Mouse (Mus musculus) myocyte (in vitro differentiated cells): ENCODE data around the gene Adat1. TPM values are rescaled to one million over a fixed set of nuclear protein-coding genes. Genes with fewer than 3 reads are reported as not detected.

Experiments
- H3K27me3 ChIP-seq: one replicate; pipeline ENCODE4 v1.6.1; 2011; ENCODE audit not compliant: control insufficient read depth, insufficient read depth, insufficient read length
- H3K36me3 ChIP-seq: one replicate; pipeline ENCODE4 v1.6.1; 2011; ENCODE audit not compliant: control insufficient read depth, insufficient read depth
- H3K4me2 ChIP-seq: one replicate; pipeline ENCODE4 v1.6.1; 2011; ENCODE audit warnings: low read depth, control low read depth
- H3K4me3 ChIP-seq: one replicate; pipeline ENCODE4 v1.5.1; 2011; ENCODE audit warnings: mild to moderate bottlenecking, control low read depth, moderate library complexity
- H3K79me2 ChIP-seq: one replicate; pipeline ENCODE4 v1.6.1; 2011; ENCODE audit not compliant: control insufficient read depth, insufficient read depth
- H3ac ChIP-seq: one replicate; pipeline ENCODE4 v1.6.1; 2011; ENCODE audit not compliant: control insufficient read depth, insufficient read length
- CEBPB ChIP-seq: IDR thresholded peaks from 2 replicates; pipeline ENCODE4 v1.6.1; 2011; ENCODE audit warnings: mild to moderate bottlenecking, moderate library complexity; ENCODE audit not compliant: poor library complexity, insufficient read depth, severe bottlenecking
- E2F4 ChIP-seq: IDR thresholded peaks from one replicate; pipeline ENCODE4 v1.6.1; 2011; ENCODE audit warnings: mild to moderate bottlenecking, control low read depth, moderate library complexity; ENCODE audit not compliant: insufficient read depth
- MAX ChIP-seq: IDR thresholded peaks from one replicate; pipeline ENCODE4 v1.6.1; 2011; ENCODE audit warnings: low read depth, mild to moderate bottlenecking, control low read depth
- MYOD1 ChIP-seq, 3 experiments: IDR thresholded peaks; one replicate each; pipeline ENCODE4 v1.6.1; 2011; ENCODE audit warnings: control low read depth in 2 of 3, low read depth in 2 of 3, mild to moderate bottlenecking in 2 of 3, moderate library complexity in 1 of 3; ENCODE audit not compliant: insufficient read length in 2 of 3, control insufficient read depth in 1 of 3
- MYOG ChIP-seq, 3 experiments: IDR thresholded peaks; one replicate each; pipeline ENCODE4 v1.6.1; 2011; ENCODE audit warnings: control low read depth in 2 of 3, low read depth in 2 of 3, mild to moderate bottlenecking in 2 of 3; ENCODE audit not compliant: insufficient read length in 2 of 3, control insufficient read depth in 1 of 3, insufficient read depth in 1 of 3
- POLR2A ChIP-seq: IDR thresholded peaks from one replicate; pipeline ENCODE4 v1.6.1; 2011; ENCODE audit warnings: low read depth, mild to moderate bottlenecking, control low read depth, moderate library complexity; ENCODE audit not compliant: insufficient read length
- POLR2AphosphoS2 ChIP-seq: IDR thresholded peaks from one replicate; pipeline ENCODE4 v1.6.1; 2011; ENCODE audit warnings: low read depth, control low read depth; ENCODE audit not compliant: insufficient read length
- REST ChIP-seq: IDR thresholded peaks from one replicate; pipeline ENCODE4 v1.6.1; 2011; ENCODE audit warnings: mild to moderate bottlenecking, control low read depth, moderate library complexity; ENCODE audit not compliant: insufficient read depth, insufficient read length
- SRF ChIP-seq: IDR thresholded peaks from one replicate; pipeline ENCODE4 v1.6.1; 2011; ENCODE audit warnings: low read depth; ENCODE audit not compliant: control insufficient read depth, insufficient read length
- TCF12 ChIP-seq: IDR thresholded peaks from one replicate; pipeline ENCODE4 v1.6.1; 2011; ENCODE audit warnings: mild to moderate bottlenecking, control low read depth; ENCODE audit not compliant: poor library complexity, insufficient read depth, severe bottlenecking
- TCF3 ChIP-seq: IDR thresholded peaks from one replicate; pipeline ENCODE4 v1.6.1; 2011; ENCODE audit warnings: low read depth, control low read depth; ENCODE audit not compliant: insufficient read length
- USF1 ChIP-seq: IDR thresholded peaks from one replicate; pipeline ENCODE4 v1.6.1; 2011; ENCODE audit warnings: low read depth, mild to moderate bottlenecking, control low read depth, moderate library complexity
- polyA plus RNA-seq: library from polyadenylated mRNA; unstranded; fragments of >200 nt; fragmentation: generic; extraction: Trizol; gene quantifications from one replicate; pipeline ENCODE4 v1.2.1, GENCODE M21; 2012; ENCODE audit warnings: missing spikeins

Gene Adat1
- polyA plus RNA-seq, 1 experiment = 2.8 TPM

DNA sequence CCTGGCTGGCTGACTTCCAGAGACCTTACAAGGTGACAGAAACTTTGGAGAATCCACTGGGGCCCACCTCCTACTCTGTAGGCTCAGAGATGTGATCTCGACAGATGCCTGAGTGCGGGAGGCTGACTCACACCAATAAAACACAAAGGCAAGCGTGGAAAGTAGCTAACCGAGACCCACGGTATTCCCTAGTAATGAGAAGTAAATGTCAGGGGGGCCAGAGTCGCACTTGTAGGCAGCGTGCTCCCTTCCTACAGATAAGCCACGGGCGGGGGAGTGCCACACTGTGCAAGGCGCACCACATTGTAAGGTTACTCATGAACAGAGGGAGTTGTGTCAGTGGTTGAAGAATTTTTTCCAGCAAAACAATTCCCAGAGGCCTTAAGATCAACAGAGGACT is 7.6 kb downstream of the Adat1 start:
- no peaks in the 10 kb centered on the region for H3K79me2 ChIP-seq
- no peak overlapping the region for H3K4me3 ChIP-seq
- no peak for TF ChIP-seq CEBPB
- TF ChIP-seq TCF3 = no peak
- TF ChIP-seq MYOD1 (IDR thresholded peaks at IDR 0.05; ENCODE audit: control insufficient read depth in 1 of 3, insufficient read length in 2 of 3, low read depth in 2 of 3) = no peak
- no peak for TF ChIP-seq E2F4
- TF ChIP-seq SRF = no peak
- TF ChIP-seq MAX = no peak
- no peak for TF ChIP-seq POLR2A
- TF ChIP-seq TCF12 = no peak
- TF ChIP-seq POLR2AphosphoS2 = no peak
- TF ChIP-seq MYOG (IDR thresholded peaks at IDR 0.05; ENCODE audit: control insufficient read depth in 1 of 3, insufficient read depth in 1 of 3, insufficient read length in 2 of 3, low read depth in 2 of 3) = no peak
- no peak for TF ChIP-seq USF1
- TF ChIP-seq REST = no peak
- no peak overlapping the region for H3ac ChIP-seq
- H3K27me3 ChIP-seq = no peaks in the 10 kb centered on the region
- H3K4me2 ChIP-seq = no peak overlapping the region
- peaks cover 31% of the 10 kb centered on the region for H3K36me3 ChIP-seq

GRCm38 (mm10) chr8:111982116-111982515 is 10.0 kb downstream of the Adat1 start:
- Histone ChIP-seq H3K27me3 (no peaks in the 10 kb centered on the region), H3K4me3 (no peak overlapping the region), H3K36me3 (peaks cover 26% of the 10 kb centered on the region), H3K4me2 (no peak overlapping the region), H3ac (no peak overlapping the region), H3K79me2 (no peaks in the 10 kb centered on the region)
- TF ChIP-seq REST (no peak), MYOG (IDR thresholded peaks at IDR 0.05; ENCODE audit: control insufficient read depth in 1 of 3, insufficient read depth in 1 of 3, insufficient read length in 2 of 3, low read depth in 2 of 3) (no peak), MYOD1 (IDR thresholded peaks at IDR 0.05; ENCODE audit: control insufficient read depth in 1 of 3, insufficient read length in 2 of 3, low read depth in 2 of 3) (no peak), POLR2AphosphoS2 (no peak), TCF3 (no peak)

DNA sequence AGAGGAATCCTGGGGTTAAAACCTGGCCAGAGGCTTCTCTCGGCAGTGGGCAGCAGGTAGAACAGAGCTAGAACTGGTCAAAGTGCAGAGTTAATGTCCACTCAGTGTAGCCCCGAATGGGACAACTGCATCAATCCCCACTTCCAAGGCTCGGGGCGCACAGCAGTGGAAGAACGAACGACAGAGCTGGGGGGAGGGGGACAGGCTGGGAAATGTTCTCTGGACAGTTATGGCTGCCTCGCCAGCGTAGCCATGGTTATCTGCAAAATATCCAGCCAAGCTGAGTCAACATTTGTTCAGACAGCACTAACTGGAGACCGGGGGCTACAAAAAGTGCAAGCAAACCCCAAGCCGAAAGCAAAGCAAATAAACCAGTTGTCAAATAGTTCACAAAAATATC is 14.0 kb downstream of the Adat1 start:
- Histone ChIP-seq H3ac (no peak overlapping the region), H3K27me3 (no peaks in the 10 kb centered on the region), H3K36me3 (peaks cover 12% of the 10 kb centered on the region), H3K4me2 (no peak overlapping the region), H3K4me3 (no peak overlapping the region), H3K79me2 (no peaks in the 10 kb centered on the region)
- TF ChIP-seq TCF3 = no peak
- no peak for TF ChIP-seq SRF
- TF ChIP-seq MYOD1 (IDR thresholded peaks at IDR 0.05; ENCODE audit: control insufficient read depth in 1 of 3, insufficient read length in 2 of 3, low read depth in 2 of 3) = no peak
- TF ChIP-seq USF1 = no peak
- TF ChIP-seq CEBPB = no peak
- no peak for TF ChIP-seq MYOG (IDR thresholded peaks at IDR 0.05; ENCODE audit: control insufficient read depth in 1 of 3, insufficient read depth in 1 of 3, insufficient read length in 2 of 3, low read depth in 2 of 3)
- TF ChIP-seq MAX = no peak
- TF ChIP-seq POLR2A = no peak
- TF ChIP-seq REST = no peak
- TF ChIP-seq E2F4 = no peak
- no peak for TF ChIP-seq TCF12
- TF ChIP-seq POLR2AphosphoS2 = no peak

GRCm38 (mm10) chr8:111976326-111976725 is 15.8 kb downstream of the Adat1 start:
- no peaks in the 10 kb centered on the region for H3K79me2 ChIP-seq
- H3K27me3 ChIP-seq = no peaks in the 10 kb centered on the region
- no peak overlapping the region for H3K4me3 ChIP-seq
- TF ChIP-seq REST = no peak
- TF ChIP-seq TCF12 = no peak
- no peak for TF ChIP-seq POLR2A
- TF ChIP-seq USF1 = no peak
- TF ChIP-seq SRF = no peak
- TF ChIP-seq E2F4 = no peak
- TF ChIP-seq CEBPB = no peak
- TF ChIP-seq POLR2AphosphoS2 = no peak
- no peak for TF ChIP-seq MYOD1 (IDR thresholded peaks at IDR 0.05; ENCODE audit: control insufficient read depth in 1 of 3, insufficient read length in 2 of 3, low read depth in 2 of 3)
- H3K36me3 ChIP-seq = peaks cover 12% of the 10 kb centered on the region
- H3K4me2 ChIP-seq = no peak overlapping the region
- H3ac ChIP-seq = no peak overlapping the region

DNA sequence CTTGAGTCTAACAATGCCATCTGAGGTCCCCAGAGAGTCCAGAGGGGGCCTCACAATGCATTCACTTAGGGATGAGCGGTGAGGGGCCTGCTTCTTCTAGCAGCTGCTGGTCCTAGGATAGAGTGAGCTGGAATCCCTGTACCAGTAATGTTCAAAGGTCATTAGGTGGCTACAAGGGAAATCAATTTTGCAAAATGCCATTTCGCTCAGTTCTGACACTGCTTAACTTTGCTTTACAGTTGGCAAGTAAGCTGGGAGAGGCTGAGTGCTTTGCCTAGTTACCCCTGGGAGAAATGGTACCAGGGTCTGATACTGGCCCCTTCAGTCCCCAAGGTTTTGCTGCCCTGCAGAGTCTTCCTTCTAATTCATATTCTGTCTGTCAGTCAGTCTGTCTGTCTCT is 16.4 kb downstream of the Adat1 start:
- Histone ChIP-seq H3K4me3 (no peak overlapping the region), H3K4me2 (no peak overlapping the region), H3ac (no peak overlapping the region), H3K36me3 (peaks cover 7% of the 10 kb centered on the region), H3K27me3 (no peaks in the 10 kb centered on the region), H3K79me2 (no peaks in the 10 kb centered on the region)
- TF ChIP-seq SRF = no peak
- TF ChIP-seq MAX = no peak
- no peak for TF ChIP-seq REST
- no peak for TF ChIP-seq USF1
- no peak for TF ChIP-seq MYOD1 (IDR thresholded peaks at IDR 0.05; ENCODE audit: control insufficient read depth in 1 of 3, insufficient read length in 2 of 3, low read depth in 2 of 3)
- no peak for TF ChIP-seq E2F4
- TF ChIP-seq MYOG (IDR thresholded peaks at IDR 0.05; ENCODE audit: control insufficient read depth in 1 of 3, insufficient read depth in 1 of 3, insufficient read length in 2 of 3, low read depth in 2 of 3) = no peak
- TF ChIP-seq POLR2A = no peak
- no peak for TF ChIP-seq TCF3
- no peak for TF ChIP-seq CEBPB
- no peak for TF ChIP-seq TCF12
- no peak for TF ChIP-seq POLR2AphosphoS2
